Mouse (Mus musculus): ENCODE results near the gene Zfp36. TPM values are rescaled to one million over a fixed set of nuclear protein-coding genes. Genes with fewer than 3 reads are reported as not detected.

Zfp36 gene
- polyA plus RNA-seq, 2 experiments from 2014 or later, result 107 to 125 TPM

DNA sequence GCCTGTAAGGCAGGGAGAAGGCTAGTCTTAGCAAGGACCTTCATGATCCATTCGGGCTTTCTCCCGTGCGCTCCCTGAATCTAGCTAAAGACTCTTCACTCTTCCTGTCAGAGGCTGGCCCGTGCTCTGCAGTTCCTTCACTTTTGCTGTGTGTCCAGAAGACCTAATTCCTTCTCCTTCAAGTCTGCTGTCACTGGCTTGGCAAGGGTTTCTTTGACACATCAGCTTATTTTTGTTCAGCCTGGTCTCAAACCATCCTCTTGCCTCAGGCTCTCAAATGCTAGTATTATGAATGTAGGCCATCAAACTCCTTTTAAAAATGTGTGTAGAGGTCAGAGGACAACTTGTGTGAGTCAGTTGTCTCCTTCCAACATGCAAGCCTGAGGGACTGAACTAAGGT lies 3.6 kb upstream of the Zfp36 start:
- no peak for ATAC-seq

DNA sequence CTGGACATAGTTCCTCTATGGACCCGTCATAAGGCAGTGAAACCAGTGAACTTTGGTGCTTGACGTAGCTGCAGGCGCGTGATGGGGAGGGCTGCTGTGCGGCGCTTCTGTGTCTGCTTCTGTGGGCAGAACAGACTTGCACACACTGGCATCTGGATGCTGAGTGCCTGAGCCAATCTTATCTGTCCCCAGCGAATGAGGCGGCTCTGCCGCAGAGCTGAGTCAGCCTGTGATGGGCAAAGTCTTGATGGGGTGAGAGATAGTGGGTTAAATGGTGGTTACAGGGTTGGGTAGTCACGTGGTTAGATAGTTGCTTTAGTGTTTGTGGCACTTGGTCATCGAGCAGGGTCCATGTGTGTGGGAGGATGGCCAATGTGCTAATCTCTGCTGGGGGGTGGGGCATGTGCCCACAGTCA lies 2.9 kb upstream of the Zfp36 start:
- peak; percentile 37 for ATAC-seq

DNA sequence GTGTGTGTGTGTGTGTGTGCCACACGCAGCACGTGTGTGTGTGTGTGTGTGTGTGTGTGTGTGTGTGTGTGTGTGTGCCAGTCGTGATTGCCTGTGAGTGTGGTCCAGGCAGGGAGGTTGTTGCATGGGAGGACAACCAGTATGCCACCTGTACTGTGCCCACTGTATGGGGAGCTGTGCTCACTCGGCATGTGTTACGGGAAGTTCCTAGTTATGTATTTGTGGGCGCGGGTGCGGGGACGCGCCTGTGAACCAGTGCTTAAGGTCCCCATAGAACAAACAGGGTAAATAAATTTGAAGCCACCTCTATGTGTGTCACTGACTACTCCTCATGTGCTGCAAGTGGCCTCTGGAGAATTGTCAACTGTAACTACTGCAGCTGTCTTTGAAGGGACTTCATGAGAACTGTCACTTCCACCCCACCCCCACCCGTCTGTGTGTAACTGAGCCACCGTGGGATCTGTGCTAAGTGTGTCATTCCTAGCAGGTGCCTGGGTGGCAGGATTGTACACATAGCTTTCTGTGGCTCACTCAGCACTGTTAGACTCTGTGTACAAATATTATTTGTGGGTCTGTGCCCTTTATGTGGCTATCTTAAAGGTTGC lies 2.4 kb upstream of the Zfp36 start:
- ATAC-seq, result no peak

DNA sequence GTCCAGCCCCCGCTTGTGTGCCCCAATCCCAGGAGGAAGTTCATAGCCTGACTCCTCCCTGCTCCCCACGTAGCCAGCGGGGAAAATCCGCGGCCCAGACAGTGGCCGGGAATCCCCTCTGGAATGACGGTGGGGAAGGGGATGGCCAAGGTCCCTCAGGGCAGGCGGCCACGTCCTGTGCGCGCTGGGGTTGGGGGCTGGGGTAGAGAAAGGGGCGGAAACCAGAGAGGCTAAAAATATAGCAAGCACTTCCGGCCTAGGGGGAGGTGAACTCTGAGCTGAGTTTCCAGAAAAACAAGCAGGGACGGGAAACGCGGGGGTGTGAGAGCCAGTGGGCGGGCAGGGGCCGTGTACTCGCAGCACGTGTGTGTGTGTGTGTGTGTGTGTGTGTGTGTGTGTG lies 1.9 kb upstream of the Zfp36 start:
- peak; percentile 19 for ATAC-seq

DNA sequence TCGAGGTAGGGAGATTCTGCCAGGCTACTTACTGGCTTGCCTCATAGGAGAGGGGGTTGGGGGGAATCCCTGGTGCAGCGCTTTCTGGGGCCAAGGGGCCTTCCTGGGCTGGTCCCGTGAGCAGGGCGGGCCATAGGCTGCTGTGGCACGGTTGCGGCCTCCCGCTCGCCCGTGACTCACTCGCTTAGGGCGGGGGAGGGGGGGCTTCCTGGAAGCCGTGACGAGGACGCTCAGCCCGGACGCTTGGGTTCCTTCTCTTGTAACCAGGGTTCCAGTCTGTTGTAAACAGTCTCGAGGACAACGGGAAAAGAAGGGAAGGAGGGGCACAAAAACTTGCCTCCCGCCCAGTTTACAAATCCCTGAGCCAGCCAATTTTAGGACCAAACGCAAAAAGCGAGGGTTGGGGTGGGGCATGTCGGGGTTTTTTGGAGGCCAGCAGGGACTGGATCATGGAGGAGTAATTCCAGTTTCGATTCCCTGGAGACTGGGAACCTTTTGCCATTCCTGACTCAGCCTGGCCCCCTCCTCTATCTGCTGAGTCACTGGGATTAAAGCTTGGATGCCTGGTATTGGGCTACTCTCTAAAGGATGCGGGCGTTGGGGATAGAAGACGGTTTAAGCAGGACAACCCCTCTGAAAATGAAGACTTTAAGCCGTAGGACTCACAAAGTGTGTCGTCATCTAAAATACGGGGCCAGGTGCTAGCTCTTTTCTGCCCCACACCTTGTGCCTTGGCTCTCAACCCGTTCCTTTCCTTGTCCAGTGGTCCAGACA lies 1.2 kb upstream of the Zfp36 start:
- peak; percentile 45 for ATAC-seq

DNA sequence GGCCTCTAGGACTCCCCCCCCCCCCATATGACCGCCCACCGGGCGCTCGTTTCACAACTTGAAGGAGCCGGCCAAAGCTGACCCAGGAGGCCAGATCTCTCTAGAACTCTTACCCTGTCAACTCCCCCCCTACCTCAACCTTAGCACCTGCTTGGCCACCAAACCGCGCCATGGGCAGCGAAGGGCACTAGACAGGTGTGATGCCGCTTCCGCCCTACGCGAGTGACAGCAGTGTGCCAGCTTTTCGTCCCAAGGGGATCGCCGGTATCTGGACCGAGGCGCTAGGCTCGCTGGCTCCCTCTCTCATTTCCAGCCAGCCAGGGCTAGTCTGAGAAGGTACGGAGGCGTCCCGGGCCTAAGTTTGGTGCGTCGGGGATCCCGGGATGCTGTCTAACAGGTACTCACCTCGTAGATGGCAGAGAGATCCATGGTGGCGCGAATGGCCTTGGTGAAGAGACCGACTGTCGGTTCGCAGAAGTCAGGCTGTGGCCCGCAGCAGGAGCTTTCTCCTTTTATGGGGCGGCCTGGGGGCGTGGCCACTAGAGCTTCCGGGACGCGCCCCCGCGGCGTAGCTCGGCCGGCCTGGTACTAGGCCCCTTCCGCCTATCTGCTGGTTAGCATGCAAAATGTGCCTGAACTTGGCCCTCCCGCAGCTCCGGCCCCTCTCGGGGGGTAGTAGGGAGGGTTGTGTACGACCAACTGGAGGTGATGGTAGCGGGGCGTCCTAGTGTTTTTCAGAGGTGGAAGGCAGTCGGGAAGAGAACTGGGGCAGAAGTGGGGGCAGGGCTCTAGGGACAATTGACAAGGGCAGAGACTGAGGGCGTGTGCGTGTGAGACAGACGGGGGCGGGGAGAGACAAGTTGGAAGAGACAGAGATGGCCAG lies 1.0 kb downstream of the Zfp36 start:
- peak; percentile 15 for ATAC-seq

DNA sequence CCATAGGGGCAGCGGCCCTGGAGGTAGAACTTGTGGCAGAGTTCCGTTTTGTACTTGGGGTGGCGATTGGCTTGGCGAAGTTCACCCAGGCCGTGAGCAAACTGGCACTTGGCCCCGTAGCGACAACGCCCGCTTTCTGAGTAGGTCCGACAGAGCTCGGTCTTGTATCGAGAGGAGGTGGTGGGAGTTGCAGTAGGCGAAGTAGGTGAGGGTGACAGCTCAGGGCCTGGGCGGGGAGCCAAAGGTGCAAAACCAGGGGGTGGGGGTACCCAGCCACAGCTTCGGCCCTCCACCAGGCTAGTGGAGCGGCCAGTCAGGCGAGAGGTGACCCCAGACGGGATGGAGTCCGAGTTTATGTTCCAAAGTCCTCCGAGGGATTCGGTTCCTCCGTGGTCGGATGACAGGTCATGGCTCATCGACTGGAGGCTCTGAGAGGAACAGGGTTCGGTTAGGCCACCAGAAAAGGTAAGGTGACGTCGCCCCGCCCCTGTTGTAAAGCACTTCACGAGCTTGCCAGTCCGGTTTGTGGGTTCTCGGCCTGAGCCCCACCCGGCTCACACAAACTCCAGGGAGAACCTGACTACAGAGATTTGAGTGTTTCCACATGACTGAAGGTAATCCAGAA lies 1.9 kb downstream of the Zfp36 start:
- ATAC-seq, result no peak

DNA sequence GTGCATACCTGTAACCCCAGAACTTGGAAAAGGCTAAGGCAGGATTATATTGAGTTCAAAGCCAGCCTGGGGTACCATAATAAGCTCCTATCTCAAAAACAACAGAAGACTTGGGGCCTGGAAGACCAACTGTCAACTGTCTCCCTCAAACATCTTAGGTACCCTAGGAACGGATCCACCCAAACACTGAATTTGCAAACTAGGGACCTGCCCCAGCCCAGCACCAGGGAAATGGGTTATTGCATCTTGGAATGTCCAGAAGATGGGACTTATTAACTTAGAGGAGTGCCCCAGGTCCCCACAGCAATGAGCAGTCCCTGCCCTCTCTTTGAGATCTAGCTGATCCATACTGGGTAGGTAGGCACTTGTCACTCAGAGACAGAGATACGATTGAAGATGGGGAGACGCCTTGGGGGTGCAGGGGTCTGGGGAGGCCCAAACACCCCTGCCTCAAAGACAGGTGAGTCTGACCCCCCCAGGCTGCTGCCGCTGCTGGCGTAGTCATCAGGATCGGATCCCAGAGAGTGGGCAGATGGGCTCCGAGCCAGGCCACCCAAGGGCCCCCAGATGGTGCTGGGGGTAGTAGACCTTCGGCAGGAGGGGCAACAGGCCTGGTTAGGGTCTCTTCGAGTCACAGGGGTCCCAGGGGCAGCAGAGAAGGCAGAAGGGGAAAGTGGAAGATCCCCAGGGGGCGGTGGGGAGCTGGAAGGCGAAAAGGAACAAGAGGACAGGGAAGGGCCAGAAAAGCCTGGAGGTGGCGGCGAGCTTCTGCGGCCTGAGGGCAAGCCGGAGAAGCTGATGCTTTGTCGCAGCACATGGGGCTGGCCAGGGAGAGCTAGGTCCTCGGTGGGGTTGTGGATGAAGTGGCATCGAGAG lies 2.6 kb downstream of the Zfp36 start:
- no peak for ATAC-seq

DNA sequence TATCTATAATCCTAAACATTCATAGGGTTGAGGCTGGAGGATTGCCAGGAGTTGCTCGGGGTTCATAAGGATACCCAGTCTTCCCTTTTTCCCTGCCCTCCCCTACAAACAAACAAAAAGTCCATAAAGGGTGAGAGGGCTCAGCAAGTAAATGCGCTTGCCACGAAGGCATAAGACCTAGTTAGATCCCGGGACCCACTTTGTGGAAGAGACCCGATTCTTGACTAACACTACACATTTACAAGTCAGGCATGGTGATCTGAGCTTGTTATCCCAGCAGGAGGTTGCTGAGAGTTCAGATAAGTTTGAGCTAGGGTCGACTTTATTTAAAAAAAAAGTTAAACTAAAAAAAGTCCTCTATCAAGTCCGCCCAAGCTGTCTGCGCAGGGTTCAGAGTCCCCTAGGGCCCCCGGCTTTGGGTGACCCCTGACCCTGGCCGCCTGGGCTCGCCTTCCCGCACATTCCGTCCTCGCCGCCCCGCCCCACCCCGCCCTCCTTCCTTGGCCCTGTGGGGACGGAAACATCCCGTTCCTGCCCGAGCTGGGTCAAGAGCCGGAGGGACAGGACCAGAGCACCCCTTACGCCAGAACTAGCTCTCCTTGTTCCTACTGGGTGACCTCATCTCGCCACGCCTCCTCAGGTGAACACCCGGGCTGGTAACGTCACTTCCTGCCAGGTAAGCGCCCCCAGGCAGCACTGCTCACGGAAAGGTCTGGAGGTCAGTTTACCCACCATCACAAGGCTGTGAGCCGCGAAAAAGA lies 3.9 kb downstream of the Zfp36 start:
- no peak for ATAC-seq

DNA sequence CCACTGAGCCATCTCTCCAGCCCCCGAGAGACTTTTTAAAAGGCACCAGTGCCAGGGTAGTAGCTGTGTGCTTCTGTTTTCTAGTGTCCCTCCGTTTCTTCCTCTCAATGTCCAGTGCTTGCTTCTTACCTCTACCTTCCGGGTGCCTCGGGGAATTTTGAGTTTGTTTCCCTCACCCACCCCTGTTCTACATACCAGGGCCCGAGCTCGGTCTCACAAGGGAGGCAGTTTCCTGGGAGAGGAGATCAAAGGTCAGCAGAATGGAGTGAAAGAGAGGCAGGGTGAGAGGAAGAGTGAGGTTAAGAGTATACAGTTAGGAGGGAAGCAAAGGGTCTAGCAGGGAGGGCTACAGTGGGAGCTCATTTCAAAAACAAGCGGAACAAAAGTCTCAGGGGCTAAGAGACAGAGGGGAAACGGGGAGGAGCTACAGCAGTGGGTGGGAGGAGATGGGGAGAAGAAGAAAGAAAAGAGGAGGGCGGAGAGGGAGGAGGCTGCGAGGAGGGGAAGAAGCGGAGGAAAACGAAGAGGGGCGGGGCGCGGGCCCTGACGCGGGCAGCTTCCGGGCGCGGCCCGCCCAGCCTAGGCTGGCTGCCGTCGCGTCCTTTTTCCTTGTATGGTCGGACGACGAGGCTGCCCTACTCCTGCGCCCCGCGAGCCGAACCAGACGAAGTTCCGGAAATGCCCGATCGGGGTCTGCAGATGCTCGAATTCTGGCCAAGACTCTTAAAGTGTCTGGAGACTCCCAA lies 4.7 kb downstream of the Zfp36 start:
- peak; percentile 36 for ATAC-seq

DNA sequence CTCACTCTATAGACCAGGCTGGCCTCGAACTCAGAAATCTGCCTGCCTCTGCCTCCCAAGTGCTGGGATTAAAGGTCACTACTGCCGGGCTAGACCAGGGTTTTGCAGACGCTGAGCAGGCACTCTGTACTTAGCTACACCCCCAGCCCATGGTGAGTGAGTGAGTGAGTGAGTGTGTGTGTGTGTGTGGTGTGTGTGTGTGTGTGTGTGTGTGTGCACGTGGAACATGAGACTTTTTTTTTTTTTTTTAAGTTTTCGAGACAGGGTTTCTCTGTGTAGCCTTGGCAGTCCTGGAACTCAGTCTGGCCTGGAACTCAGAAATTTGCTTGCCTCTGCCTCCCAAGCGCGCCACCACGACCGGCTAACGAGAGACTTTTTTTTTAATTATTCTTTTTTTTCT lies 5.4 kb downstream of the Zfp36 start:
- no peak for ATAC-seq

DNA sequence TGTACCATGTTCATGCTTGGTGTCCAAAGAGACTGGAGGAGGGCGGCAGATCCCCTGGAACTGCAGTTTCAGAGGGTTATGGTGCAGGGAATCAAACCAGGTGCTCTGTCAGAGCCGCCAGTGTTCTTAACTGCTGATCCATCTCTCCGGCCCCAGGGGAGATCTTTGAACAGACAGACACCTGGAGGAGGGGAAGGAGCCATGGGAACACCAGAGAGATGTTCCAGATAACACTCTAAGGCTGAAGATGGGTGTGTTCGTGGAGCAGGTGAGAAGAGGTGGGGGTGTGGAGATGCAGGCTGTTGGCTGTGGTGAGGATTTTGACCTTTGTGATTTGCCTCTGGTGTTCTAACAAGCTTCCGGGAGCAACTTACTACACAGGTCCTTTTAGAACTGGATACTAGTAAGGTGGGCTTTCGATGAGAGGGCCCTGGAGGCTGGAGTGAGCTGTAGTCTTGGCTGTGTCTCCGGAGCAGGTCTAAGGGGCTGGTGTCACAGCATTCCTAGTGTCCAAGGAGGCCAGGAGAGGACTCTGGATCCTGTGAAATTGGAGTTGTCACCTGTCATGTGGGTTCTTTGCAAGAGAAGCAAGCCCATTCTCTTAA lies 6.1 kb downstream of the Zfp36 start:
- no peak for ATAC-seq

DNA sequence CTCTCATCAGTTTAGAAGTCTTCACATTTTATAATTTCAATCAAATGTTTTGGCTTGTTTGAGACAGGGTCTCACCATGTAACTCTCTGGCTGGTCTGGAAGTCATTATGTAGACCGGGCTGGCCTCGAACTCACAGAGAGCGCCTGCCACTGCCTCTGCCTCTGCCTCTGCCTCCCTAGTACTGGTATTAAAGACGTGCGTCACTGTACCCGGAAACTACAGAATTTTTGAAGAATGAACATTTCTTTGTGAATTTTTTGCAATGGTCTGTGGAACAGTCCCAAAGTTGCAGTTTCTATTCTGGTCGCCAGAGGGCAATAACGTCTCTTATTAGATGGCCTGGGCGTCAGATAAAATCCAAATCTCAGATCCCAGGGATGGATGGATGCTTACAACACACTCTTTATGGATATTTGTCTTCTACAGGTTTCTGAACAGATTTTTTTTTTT lies 6.9 kb downstream of the Zfp36 start:
- ATAC-seq, result peak; percentile 25

DNA sequence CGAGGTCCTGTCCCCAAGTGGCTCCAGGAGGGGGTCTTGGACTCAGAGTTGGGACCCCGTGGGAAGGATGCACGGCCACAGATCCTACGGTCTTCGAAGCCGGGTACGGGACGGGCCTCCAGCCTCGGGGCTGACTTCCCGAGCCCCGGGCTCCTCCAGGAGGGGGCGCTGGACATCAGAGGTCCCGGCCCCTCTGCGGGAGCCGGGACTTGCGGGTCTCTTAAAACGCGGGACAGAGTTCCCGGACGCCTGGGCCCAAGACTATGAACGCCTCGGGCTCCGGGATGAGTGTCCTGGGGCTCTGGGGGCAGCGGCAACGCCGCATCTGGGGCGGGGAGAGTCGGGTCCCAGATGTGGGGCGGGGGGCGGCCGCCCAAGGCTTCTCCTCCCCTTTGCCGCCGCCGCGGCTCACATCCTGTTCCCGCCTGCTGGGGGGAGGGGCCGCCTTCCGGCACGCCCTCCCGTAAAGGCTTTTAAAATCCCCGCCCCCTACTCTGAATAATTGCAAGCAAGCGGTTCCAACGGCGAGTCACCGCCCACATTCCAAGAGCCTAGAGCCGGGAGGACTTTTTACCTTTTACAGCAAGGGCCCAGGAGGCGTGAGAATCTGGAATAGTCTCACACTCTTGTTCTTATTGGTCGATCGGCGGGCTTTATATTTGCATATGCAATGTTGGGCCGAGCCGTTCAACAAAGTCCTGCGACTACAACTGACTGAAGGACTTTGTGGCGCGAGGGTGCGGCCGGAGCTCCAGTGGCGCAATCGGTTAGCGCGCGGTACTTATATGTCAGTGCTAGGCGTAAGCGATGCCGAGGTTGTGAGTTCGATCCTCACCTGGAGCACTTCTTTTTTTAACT lies 7.6 kb downstream of the Zfp36 start, which contains the start of gene Plekhg2:
Gene Plekhg2 (minus strand): TSS at position 349 of the 858 bp plus-strand sequence.
- ATAC-seq, result peak; percentile 54

DNA sequence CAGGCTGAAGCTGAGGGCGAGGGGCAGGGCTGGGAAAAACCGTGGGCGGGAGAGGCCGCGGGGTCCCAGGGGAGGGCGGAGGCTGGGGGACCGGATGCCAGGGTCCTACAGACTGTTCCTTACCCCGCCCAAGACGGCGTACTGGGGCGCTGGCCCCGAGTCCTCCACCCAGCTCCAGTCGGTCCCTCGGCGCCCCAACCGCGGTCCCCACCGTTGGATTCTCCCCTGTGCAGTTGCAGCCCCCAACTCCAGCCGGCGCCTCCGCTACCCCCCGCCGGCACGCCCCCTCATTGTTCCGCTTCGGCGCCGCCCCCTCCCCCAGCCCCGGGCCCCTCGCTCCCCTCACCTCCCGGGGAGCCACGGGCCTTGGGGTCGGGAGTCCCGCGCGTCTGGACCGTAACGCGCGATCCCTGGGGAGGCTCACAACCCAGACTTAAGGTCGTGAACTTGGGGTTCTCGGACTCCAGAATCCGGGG lies 8.5 kb downstream of the Zfp36 start:
- ATAC-seq, result no peak

DNA sequence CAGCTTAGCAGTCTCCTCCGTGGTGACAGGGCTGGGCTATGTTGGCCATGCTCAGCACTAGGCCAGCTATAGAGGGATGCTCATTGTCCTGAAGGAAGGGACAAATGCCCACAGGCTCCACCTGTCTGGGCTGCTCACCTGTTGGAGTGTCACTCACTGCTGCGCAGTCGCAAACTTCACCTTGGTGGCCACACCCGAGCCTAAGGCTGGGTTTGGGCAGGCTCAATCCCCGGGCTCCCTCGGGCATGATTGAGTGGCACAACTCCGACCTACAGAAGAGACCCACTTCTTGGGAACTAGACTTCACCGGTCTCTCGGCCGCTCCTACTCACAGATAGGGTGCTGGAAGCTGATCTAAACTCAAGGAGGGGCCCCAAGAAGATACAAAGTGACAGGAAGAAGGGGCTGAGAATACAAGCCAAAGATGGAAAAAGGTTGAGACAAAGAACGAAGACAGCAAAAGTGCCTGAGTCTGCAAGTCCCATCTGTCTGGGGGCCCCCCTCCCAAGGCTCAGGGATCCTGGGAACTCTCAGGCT lies 9.0 kb downstream of the Zfp36 start:
- no peak for ATAC-seq

DNA sequence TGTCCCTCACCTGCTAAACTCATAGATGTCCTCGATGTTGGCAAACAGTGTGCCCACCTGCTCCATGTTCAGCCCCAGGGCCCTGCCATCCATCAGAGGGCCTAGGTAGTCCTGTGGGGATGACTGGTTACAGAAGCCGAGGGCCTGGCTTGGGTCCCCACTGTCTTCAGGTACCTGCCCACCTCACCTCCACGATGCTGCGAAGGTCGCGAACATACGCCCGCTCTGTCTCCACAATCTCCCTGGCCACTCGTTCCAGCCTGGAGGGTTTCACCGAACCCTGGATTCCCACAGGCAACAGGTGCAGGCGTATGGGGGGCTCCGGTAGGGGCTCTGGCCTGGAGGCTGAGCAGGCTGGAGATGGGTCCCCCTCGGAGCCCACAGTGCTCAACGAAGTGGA lies 10.0 kb downstream of the Zfp36 start:
- no peak for ATAC-seq

DNA sequence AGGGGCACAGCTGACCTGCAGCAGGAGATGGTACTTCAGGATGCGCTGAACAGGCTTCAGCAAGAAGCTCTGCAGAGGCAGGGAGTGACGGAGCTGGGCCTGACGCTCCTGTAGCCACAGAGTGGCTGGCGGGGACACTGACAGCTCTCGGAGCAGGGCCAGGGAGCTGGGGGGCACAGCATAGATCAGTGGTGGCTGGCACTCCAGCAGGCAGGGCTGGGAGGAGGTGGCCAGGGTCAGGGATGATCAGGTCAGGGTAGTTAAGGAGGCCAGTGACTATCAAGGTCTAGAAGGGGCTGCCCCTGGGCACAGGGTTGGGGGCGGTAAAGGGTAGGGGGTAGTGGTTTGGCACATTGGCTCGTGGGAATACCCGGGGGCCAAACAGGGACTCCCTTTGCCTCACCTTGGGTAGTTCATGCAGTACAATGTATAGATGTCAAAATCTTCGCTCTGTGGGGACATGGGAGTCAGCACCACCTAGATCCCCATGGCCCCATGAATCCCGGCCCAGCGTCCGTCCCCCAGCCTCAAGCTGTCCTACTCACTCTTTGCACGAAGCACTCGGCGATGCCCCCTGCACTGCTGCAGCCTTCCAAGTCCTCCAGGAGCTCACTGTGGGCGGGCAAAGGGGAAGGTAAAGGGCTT lies 11.7 kb downstream of the Zfp36 start:
- ATAC-seq, result no peak
